ENCODE assay signal across 14 mouse cellular contexts in genomic region chr2:148743001-148743400, GRCm38 (mm10). TPM values are rescaled to one million over a fixed set of nuclear protein-coding genes. Genes with fewer than 3 reads are reported as not detected.
A peak's percentile ranks its signal among the peaks of the same experiment; 100 is the strongest.
DNase-seq lines count a peak whose midpoint lies in the region; ATAC-seq and TF ChIP-seq lines count a peak whose summit lies in the region.
"Had no signal": no experiment of that assay in that cellular context is flagged by ENCODE, and none has a peak within 500 bp of the region (broad histone marks: within the 10 kb centered on the region; RNA-seq: fewer than 3 reads in every experiment).

No protein-coding gene starts in this region.

- no peaks in the 10 kb centered on the region for H3K9me3 ChIP-seq in midbrain, postnatal 0 days (ENCODE audit: low read length)
- no peaks in the 10 kb centered on the region for H3K9me3 ChIP-seq in midbrain, embryonic 13.5 days
- H3K9me3 ChIP-seq: liver, embryonic 15.5 days had no signal

- no peak overlapping the region for H3K4me2 ChIP-seq in midbrain, postnatal 0 days (ENCODE audit: low read depth, low read length, poor library complexity, severe bottlenecking)
- H3K4me2 ChIP-seq in midbrain, embryonic 13.5 days (replicated peaks) = no peak overlapping the region
- H3K4me2 ChIP-seq: liver, embryonic 15.5 days; midbrain, embryonic 11.5 days had no signal

- no peak for DNase-seq in frontal cortex, postnatal 25 days (ENCODE audit: low spot score in 2 of 2)
- DNase-seq in midbrain, postnatal 0 days (ENCODE audit: low spot score) = peak; percentile 44
- peak in 1 of 2 experiments; percentile 47 for DNase-seq in left cerebral cortex, adult 2 months (ENCODE audit: extremely low spot score in 1 of 2, low spot score in 2 of 2)
- DNase-seq in telencephalon, adult 2 months (ENCODE audit: low read depth, low spot score) = peak; percentile 69
- no peak for DNase-seq in spleen, postnatal 10 days (ENCODE audit: low spot score in 2 of 2)
- DNase-seq in spleen, postnatal 4 days (ENCODE audit: low spot score in 2 of 2) = no peak

- 51% methylated on average over 3 of the region's 3 CpGs for WGBS in midbrain, postnatal 0 days
- 73% methylated on average over 3 of the region's 3 CpGs for WGBS in midbrain, embryonic 13.5 days

- no peaks in the 10 kb centered on the region for H3K4me1 ChIP-seq in midbrain, postnatal 0 days (ENCODE audit: insufficient read depth, low read length)
- H3K4me1 ChIP-seq in midbrain, embryonic 13.5 days (replicated peaks) = no peaks in the 10 kb centered on the region
- H3K4me1 ChIP-seq: liver, embryonic 15.5 days had no signal

- no peak overlapping the region for H3K9ac ChIP-seq in midbrain, postnatal 0 days (replicated peaks; ENCODE audit: low read length, poor library complexity, severe bottlenecking)
- no peak overlapping the region for H3K9ac ChIP-seq in midbrain, embryonic 13.5 days (replicated peaks)
- H3K9ac ChIP-seq: liver, embryonic 15.5 days had no signal

- no peaks in the 10 kb centered on the region for H3K36me3 ChIP-seq in midbrain, postnatal 0 days (ENCODE audit: insufficient read depth, low read length)
- H3K36me3 ChIP-seq in midbrain, embryonic 13.5 days = no peaks in the 10 kb centered on the region
- H3K36me3 ChIP-seq: liver, embryonic 15.5 days had no signal

- no peaks in the 10 kb centered on the region for H3K27me3 ChIP-seq in midbrain, postnatal 0 days (ENCODE audit: insufficient read depth, low read length)
- H3K27me3 ChIP-seq in midbrain, embryonic 13.5 days = no peaks in the 10 kb centered on the region
- H3K27me3 ChIP-seq: liver, embryonic 15.5 days had no signal

- no peak overlapping the region for H3K4me3 ChIP-seq in midbrain, postnatal 0 days (ENCODE audit: low read depth, low read length)
- no peak overlapping the region for H3K4me3 ChIP-seq in midbrain, embryonic 13.5 days (replicated peaks)
- no peak overlapping the region for H3K4me3 ChIP-seq in left cerebral cortex, adult 2 months
- H3K4me3 ChIP-seq: liver, embryonic 15.5 days had no signal

- intact Hi-C loops in left cerebral cortex, adult 2 months (cut with DNase I) = no loop called here

- ATAC-seq in frontal cortex, adult (ENCODE audit: low TSS enrichment) = peak; percentile 96
- peak; percentile 62; the same call in 1 of the 2 replicates for ATAC-seq in midbrain, postnatal 0 days (ENCODE audit: low FRiP score)
- ATAC-seq in midbrain, embryonic 13.5 days = no peak

- TF ChIP-seq CTCF in midbrain, postnatal 0 days (IDR thresholded peaks at IDR 0.05) = no peak
- no peak for TF ChIP-seq CTCF in left cerebral cortex, adult 2 months (IDR thresholded peaks at IDR 0.05)

- no peak overlapping the region for H3K27ac ChIP-seq in midbrain, postnatal 0 days (ENCODE audit: low read depth, low read length)
- no peak overlapping the region for H3K27ac ChIP-seq in midbrain, embryonic 13.5 days
- peak overlapping the region; percentile 59; the same call in 1 of the 2 replicates for H3K27ac ChIP-seq in left cerebral cortex, adult 2 months
- H3K27ac ChIP-seq: liver, embryonic 15.5 days had no signal

RNA-seq across cellular contexts. Expression of gene Cstl1, which starts 7.2 kb away (rescaled TPM):
- not detected in 2 replicates for total RNA-seq in midbrain, postnatal 0 days (2014; rRNA removed)
- not detected in 2 replicates for polyA plus RNA-seq in midbrain, postnatal 0 days (2015; fragmentation: Nextera tagmentation; extraction: Ambion mirVana)
- not detected in 2 replicates for polyA plus RNA-seq in midbrain, embryonic 13.5 days (2015; fragmentation: Nextera tagmentation; extraction: Ambion mirVana)
- 1 to 10 TPM; 1.1 to 1.2 TPM for total RNA-seq in left cerebral cortex, adult 2 months (2021)
- total RNA-seq: neutrophil, adult 5-6 weeks had no signal
- polyA plus RNA-seq: heart, postnatal 0 days; liver, embryonic 15.5 days; midbrain, embryonic 11.5 days had no signal

RNA-seq across cellular contexts. Expression of gene Napb, which starts 10.7 kb away (rescaled TPM):
- 147 and 186 TPM in 2 replicates for total RNA-seq in midbrain, postnatal 0 days (2014; rRNA removed)
- polyA plus RNA-seq in midbrain, postnatal 0 days (2015; fragmentation: Nextera tagmentation; extraction: Ambion mirVana) = 117 and 127 TPM in 2 replicates
- 43.6 and 48.1 TPM in 2 replicates for polyA plus RNA-seq in midbrain, embryonic 13.5 days (2015; fragmentation: Nextera tagmentation; extraction: Ambion mirVana)
- 100 to 1,000 TPM; 343 to 352 TPM for total RNA-seq in left cerebral cortex, adult 2 months (2021)

RNA-seq across cellular contexts. Expression of gene Cst11, which starts 28.3 kb away (rescaled TPM):
- not detected in 2 replicates for total RNA-seq in midbrain, postnatal 0 days (2014; rRNA removed)
- polyA plus RNA-seq in midbrain, postnatal 0 days (2015; fragmentation: Nextera tagmentation; extraction: Ambion mirVana) = not detected in 2 replicates
- polyA plus RNA-seq in midbrain, embryonic 13.5 days (2015; fragmentation: Nextera tagmentation; extraction: Ambion mirVana) = not detected in 2 replicates
- total RNA-seq in left cerebral cortex, adult 2 months (2021) = not detected
- total RNA-seq: layer of hippocampus, adult 18-20 months; neutrophil, adult 5-6 weeks had no signal
- polyA plus RNA-seq: heart, postnatal 0 days; liver, embryonic 15.5 days; midbrain, embryonic 11.5 days; testis, adult 2 months had no signal

RNA-seq across cellular contexts. Expression of gene 8030411F24Rik, which starts 38.8 kb away (rescaled TPM):
- not detected in 2 replicates for total RNA-seq in midbrain, postnatal 0 days (2014; rRNA removed)
- polyA plus RNA-seq in midbrain, postnatal 0 days (2015; fragmentation: Nextera tagmentation; extraction: Ambion mirVana) = not detected in 2 replicates
- not detected in 2 replicates for polyA plus RNA-seq in midbrain, embryonic 13.5 days (2015; fragmentation: Nextera tagmentation; extraction: Ambion mirVana)
- not detected for total RNA-seq in left cerebral cortex, adult 2 months (2021)
- total RNA-seq: layer of hippocampus, adult 18-20 months; neutrophil, adult 5-6 weeks had no signal
- polyA plus RNA-seq: heart, postnatal 0 days; liver, embryonic 15.5 days; midbrain, embryonic 11.5 days had no signal

RNA-seq across cellular contexts. Expression of gene Cst12, which starts 46.2 kb away (rescaled TPM):
- not detected in 2 replicates for total RNA-seq in midbrain, postnatal 0 days (2014; rRNA removed)
- polyA plus RNA-seq in midbrain, postnatal 0 days (2015; fragmentation: Nextera tagmentation; extraction: Ambion mirVana) = not detected in 2 replicates
- polyA plus RNA-seq in midbrain, embryonic 13.5 days (2015; fragmentation: Nextera tagmentation; extraction: Ambion mirVana) = not detected in 2 replicates
- 1 to 10 TPM; 2.1 to 2.4 TPM for total RNA-seq in left cerebral cortex, adult 2 months (2021)
- total RNA-seq: neutrophil, adult 5-6 weeks had no signal
- polyA plus RNA-seq: heart, postnatal 0 days; liver, embryonic 15.5 days; midbrain, embryonic 11.5 days had no signal

Comparison
In these comparisons a context has a peak if more than half of its experiments do, and no peak if none do; other contexts are left out.
1. DNase-seq: peak in midbrain, postnatal 0 days (single experiment) and telencephalon, adult 2 months (single experiment); none in frontal cortex, postnatal 25 days (0 of 2), spleen, postnatal 10 days (0 of 2) and spleen, postnatal 4 days (0 of 2).